Mouse (Mus musculus): ENCODE data around the gene Kncn.

Kncn gene

DNA sequence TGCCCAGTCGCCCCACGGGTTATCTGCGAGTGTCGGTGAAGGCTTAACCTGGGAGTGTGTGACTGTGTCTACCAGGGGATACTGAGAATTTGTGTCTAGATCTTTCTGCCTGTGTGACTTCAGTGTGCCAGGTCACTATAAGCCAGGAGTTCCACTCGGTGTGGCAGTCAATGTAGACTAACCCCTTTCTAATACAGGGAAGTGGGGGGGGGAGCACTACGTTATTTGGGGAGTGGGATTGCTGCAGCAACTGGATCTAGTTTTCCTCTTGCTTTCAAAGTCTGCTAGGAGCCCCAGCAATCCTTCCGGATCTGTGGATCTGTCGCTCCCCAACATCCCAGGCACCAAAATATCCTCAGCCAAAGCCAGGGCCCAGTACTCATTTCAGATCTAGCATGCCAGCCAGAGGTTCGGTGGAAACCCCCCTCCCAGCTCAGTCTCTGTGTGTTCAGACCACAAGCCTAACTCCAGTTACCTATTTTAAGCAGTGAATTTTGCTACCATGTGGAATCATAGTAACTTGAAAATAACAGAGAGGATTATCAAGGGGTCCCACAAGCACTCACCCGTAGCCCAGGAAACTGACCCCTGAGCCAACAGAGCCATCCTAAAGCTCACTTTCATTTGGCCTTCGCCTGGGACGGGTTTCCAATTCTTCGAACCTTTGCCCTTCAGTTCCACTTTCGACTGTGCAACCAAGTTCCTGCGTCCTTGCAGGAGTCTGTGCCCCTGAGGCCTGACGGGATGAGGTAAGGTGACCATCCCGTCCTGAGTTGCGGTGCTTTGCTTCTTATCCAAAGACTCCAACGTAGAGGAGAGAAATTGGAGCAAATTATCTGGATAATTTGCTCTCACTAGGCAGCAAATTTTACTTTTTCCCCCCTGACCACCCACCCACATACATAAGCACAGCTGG lies 53.1 kb downstream of the Kncn start:
- DNase-seq (ENCODE audit: low spot score): no peak

DNA sequence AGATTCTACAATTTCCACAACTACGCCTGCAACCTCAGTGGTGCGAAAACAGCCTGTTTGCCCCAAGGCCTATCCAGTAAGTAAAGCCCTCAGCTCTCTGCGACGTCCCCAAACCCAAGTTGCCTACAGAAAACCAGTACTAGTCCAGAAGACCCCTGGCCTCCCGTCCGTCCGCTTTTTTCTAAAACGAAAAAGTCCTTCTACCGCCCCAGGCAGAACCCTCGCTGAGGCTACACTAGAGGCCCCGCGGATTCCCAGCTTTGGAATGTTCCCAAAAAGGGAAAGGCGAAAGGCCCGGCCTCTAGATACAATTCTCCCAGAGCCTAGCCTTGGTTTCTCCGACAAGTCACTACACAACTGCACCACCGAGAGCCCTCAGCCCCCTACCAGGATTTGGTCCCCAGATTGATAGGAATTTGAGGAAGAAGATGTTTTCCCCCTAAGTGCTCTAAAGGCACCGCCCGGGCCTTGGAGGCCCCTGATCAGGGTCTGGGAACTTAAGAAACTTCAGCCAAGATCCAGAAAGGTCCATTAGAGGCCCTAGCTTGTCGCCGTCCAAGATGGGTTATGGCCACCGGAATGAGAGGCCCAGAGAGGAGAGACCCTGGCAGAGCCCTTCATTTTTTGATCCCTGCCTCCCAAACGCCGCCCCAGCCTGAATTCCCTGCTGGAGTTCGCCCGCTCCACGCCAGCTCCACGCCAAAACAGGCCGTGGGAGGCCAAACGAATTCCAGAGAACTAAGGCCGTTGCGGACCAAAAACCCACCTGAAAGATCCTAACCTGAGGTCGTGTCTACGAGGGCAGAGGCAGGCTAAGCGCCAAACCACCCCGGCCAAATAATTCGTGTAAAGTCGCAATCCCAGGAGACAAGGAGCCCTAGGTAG lies 54.3 kb downstream of the Kncn start:
- DNase-seq (ENCODE audit: low spot score): peak; percentile 18
